Mouse (Mus musculus): ENCODE data around the gene Ift27. TPM values are rescaled to one million over a fixed set of nuclear protein-coding genes. Genes with fewer than 3 reads are reported as not detected.

Gene Ift27
- polyA plus RNA-seq, 1 experiment from 2014 or later = 34.0 TPM

Other genes with a start within 250 kb of the Ift27 start
- 185 and 208 TPM in 2 replicates for gene Txn2, start 245.1 kb downstream of the Ift27 start, polyA plus RNA-seq (2015; fragmentation: Nextera tagmentation; extraction: Ambion mirVana)
- gene Foxred2, start 217.4 kb downstream of the Ift27 start, polyA plus RNA-seq (2015; fragmentation: Nextera tagmentation; extraction: Ambion mirVana) = 1.1 and 1.4 TPM in 2 replicates
- 139 and 142 TPM in 2 replicates for gene Eif3d, start 203.3 kb downstream of the Ift27 start, polyA plus RNA-seq (2015; fragmentation: Nextera tagmentation; extraction: Ambion mirVana)
- gene Cacng2, start 54.1 kb downstream of the Ift27 start, polyA plus RNA-seq (2015; fragmentation: Nextera tagmentation; extraction: Ambion mirVana) = not detected in 2 replicates
- not detected in 2 replicates for gene Pvalb, start 32.3 kb upstream of the Ift27 start, polyA plus RNA-seq (2015; fragmentation: Nextera tagmentation; extraction: Ambion mirVana)
- gene Ncf4, start 70.7 kb upstream of the Ift27 start, polyA plus RNA-seq (2015; fragmentation: Nextera tagmentation; extraction: Ambion mirVana) = 46.6 and 47.6 TPM in 2 replicates
- gene Csf2rb2, start 131.6 kb upstream of the Ift27 start, polyA plus RNA-seq (2015; fragmentation: Nextera tagmentation; extraction: Ambion mirVana) = 1.4 and 1.5 TPM in 2 replicates
- 7.2 and 7.4 TPM in 2 replicates for gene Csf2rb, start 151.6 kb upstream of the Ift27 start, polyA plus RNA-seq (2015; fragmentation: Nextera tagmentation; extraction: Ambion mirVana)
- gene Tex33, start 221.8 kb upstream of the Ift27 start, polyA plus RNA-seq (2015; fragmentation: Nextera tagmentation; extraction: Ambion mirVana) = not detected in 2 replicates
- 200 and 245 TPM in 2 replicates for gene Tst, start 231.8 kb upstream of the Ift27 start, polyA plus RNA-seq (2015; fragmentation: Nextera tagmentation; extraction: Ambion mirVana)
- 5.6 and 5.8 TPM in 2 replicates for gene Mpst, start 232.3 kb upstream of the Ift27 start, polyA plus RNA-seq (2015; fragmentation: Nextera tagmentation; extraction: Ambion mirVana)